Mouse (Mus musculus): Measurements from ENCODE around the gene Apof. TPM values are rescaled to one million over a fixed set of nuclear protein-coding genes. Genes with fewer than 3 reads are reported as not detected.
"Not testable (repeated sequence)": the region's sequence is repeated elsewhere in the genome, so short reads cannot be mapped to it uniquely, and the experiment has no call there.

Apof gene
- polyA plus RNA-seq, 1 experiment from 2014 or later = not detected

GRCm38 (mm10) chr10:128253677-128254255 lies 14.7 kb upstream of the Apof start, which contains the start of gene Apon:
Gene Apon (plus strand): TSS chr10:128254096.
- Histone ChIP-seq H3K4me1 (ENCODE audit: control insufficient read depth, insufficient read depth, low read length) (no peaks in the 10 kb centered on the region), H3K4me3 (ENCODE audit: low read depth, low read length) (no peak within 1 kb of the TSS), H3K36me3 (ENCODE audit: control insufficient read depth, insufficient read depth, low read length) (peaks cover 12% of the 10 kb centered on the region), H3K9me3 (ENCODE audit: control insufficient read depth, low read length) (no peaks in the 10 kb centered on the region), H3K27me3 (ENCODE audit: control insufficient read depth, insufficient read depth, low read length) (no peaks in the 10 kb centered on the region), H3K4me2 (no peak within 1 kb of the TSS), H3K9ac (ENCODE audit: low read length) (no peak within 1 kb of the TSS), H3K27ac (ENCODE audit: low read depth, low read length) (no peak within 1 kb of the TSS)
- ATAC-seq (ENCODE audit: low FRiP score) (no peak), DNase-seq (ENCODE audit: low spot score, missing footprints) (no peak)
- 88% methylated on average over 4 of the region's 4 CpGs for WGBS

- H3K4me1 ChIP-seq (ENCODE audit: control insufficient read depth, insufficient read depth, low read length) = no peaks in the 10 kb centered on the region
- no peak overlapping the region for H3K4me3 ChIP-seq (ENCODE audit: low read depth, low read length)
- H3K27ac ChIP-seq (ENCODE audit: low read depth, low read length) = no peak overlapping the region
- no peak for ATAC-seq (ENCODE audit: low FRiP score)
- H3K9me3 ChIP-seq (ENCODE audit: control insufficient read depth, low read length) = no peaks in the 10 kb centered on the region
- no peak overlapping the region for H3K4me2 ChIP-seq
- DNase-seq (ENCODE audit: low spot score, missing footprints) = no peak
- H3K27me3 ChIP-seq (ENCODE audit: control insufficient read depth, insufficient read depth, low read length) = no peaks in the 10 kb centered on the region
- no peak overlapping the region for H3K9ac ChIP-seq (ENCODE audit: low read length)
- 87% methylated on average over 8 of the region's 8 CpGs for WGBS
- peaks cover 4% of the 10 kb centered on the region for H3K36me3 ChIP-seq (ENCODE audit: control insufficient read depth, insufficient read depth, low read length)
Measured at GRCm38 (mm10) chr10:128255925-128256324, 12.5 kb upstream of the Apof start.

GRCm38 (mm10) chr10:128256328-128256727 lies 12.1 kb upstream of the Apof start:
- Histone ChIP-seq H3K9me3 (ENCODE audit: control insufficient read depth, low read length) (no peaks in the 10 kb centered on the region), H3K4me3 (ENCODE audit: low read depth, low read length) (no peak overlapping the region), H3K27ac (ENCODE audit: low read depth, low read length) (no peak overlapping the region), H3K4me2 (no peak overlapping the region), H3K4me1 (ENCODE audit: control insufficient read depth, insufficient read depth, low read length) (no peaks in the 10 kb centered on the region), H3K36me3 (ENCODE audit: control insufficient read depth, insufficient read depth, low read length) (peaks cover 4% of the 10 kb centered on the region; the same call in 1 of the 2 replicates), H3K9ac (ENCODE audit: low read length) (no peak overlapping the region), H3K27me3 (ENCODE audit: control insufficient read depth, insufficient read depth, low read length) (no peaks in the 10 kb centered on the region)
- 91% methylated on average over 8 of the region's 8 CpGs for WGBS
- DNase-seq (ENCODE audit: low spot score, missing footprints) (no peak), ATAC-seq (ENCODE audit: low FRiP score) (no peak)

GRCm38 (mm10) chr10:128258953-128259352 lies 9.5 kb upstream of the Apof start:
- Histone ChIP-seq H3K4me1 (ENCODE audit: control insufficient read depth, insufficient read depth, low read length) (no peaks in the 10 kb centered on the region), H3K27me3 (ENCODE audit: control insufficient read depth, insufficient read depth, low read length) (no peaks in the 10 kb centered on the region), H3K36me3 (ENCODE audit: control insufficient read depth, insufficient read depth, low read length) (no peaks in the 10 kb centered on the region), H3K9me3 (ENCODE audit: control insufficient read depth, low read length) (no peaks in the 10 kb centered on the region), H3K4me3 (ENCODE audit: low read depth, low read length) (no peak overlapping the region), H3K4me2 (no peak overlapping the region), H3K9ac (ENCODE audit: low read length) (no peak overlapping the region), H3K27ac (ENCODE audit: low read depth, low read length) (no peak overlapping the region)
- ATAC-seq (ENCODE audit: low FRiP score) (no peak), DNase-seq (ENCODE audit: low spot score, missing footprints) (no peak)
- 86% methylated on average over 4 of the region's 4 CpGs for WGBS

GRCm38 (mm10) chr10:128259946-128260345 lies 8.5 kb upstream of the Apof start:
- Histone ChIP-seq H3K4me2 (no peak overlapping the region), H3K9me3 (ENCODE audit: control insufficient read depth, low read length) (no peaks in the 10 kb centered on the region), H3K9ac (ENCODE audit: low read length) (no peak overlapping the region), H3K27me3 (ENCODE audit: control insufficient read depth, insufficient read depth, low read length) (no peaks in the 10 kb centered on the region), H3K36me3 (ENCODE audit: control insufficient read depth, insufficient read depth, low read length) (no peaks in the 10 kb centered on the region), H3K27ac (ENCODE audit: low read depth, low read length) (no peak overlapping the region), H3K4me3 (ENCODE audit: low read depth, low read length) (no peak overlapping the region), H3K4me1 (ENCODE audit: control insufficient read depth, insufficient read depth, low read length) (no peaks in the 10 kb centered on the region)
- WGBS = 89% methylated on average over 5 of the region's 5 CpGs
- DNase-seq (ENCODE audit: low spot score, missing footprints) (no peak), ATAC-seq (ENCODE audit: low FRiP score) (no peak)

- not testable (repeated sequence) for DNase-seq (ENCODE audit: low spot score, missing footprints); H3K4me1 ChIP-seq (ENCODE audit: control insufficient read depth, insufficient read depth, low read length); ATAC-seq (ENCODE audit: low FRiP score); H3K4me2 ChIP-seq; H3K9ac ChIP-seq (ENCODE audit: low read length); H3K36me3 ChIP-seq (ENCODE audit: control insufficient read depth, insufficient read depth, low read length); H3K9me3 ChIP-seq (ENCODE audit: control insufficient read depth, low read length); H3K4me3 ChIP-seq (ENCODE audit: low read depth, low read length); H3K27me3 ChIP-seq (ENCODE audit: control insufficient read depth, insufficient read depth, low read length); H3K27ac ChIP-seq (ENCODE audit: low read depth, low read length)
- WGBS = 90% methylated on average over 7 of the region's 7 CpGs
Measured at GRCm38 (mm10) chr10:128260376-128260775, 8.1 kb upstream of the Apof start.

- DNase-seq (ENCODE audit: low spot score, missing footprints) (no peak), ATAC-seq (ENCODE audit: low FRiP score) (no peak)
- no peaks in the 10 kb centered on the region for H3K9me3 ChIP-seq (ENCODE audit: control insufficient read depth, low read length)
- H3K4me2 ChIP-seq = no peak overlapping the region
- H3K4me1 ChIP-seq (ENCODE audit: control insufficient read depth, insufficient read depth, low read length) = no peaks in the 10 kb centered on the region
- no peaks in the 10 kb centered on the region for H3K27me3 ChIP-seq (ENCODE audit: control insufficient read depth, insufficient read depth, low read length)
- no peak overlapping the region for H3K9ac ChIP-seq (ENCODE audit: low read length)
- H3K4me3 ChIP-seq (ENCODE audit: low read depth, low read length) = no peak overlapping the region
- 84% methylated on average over 22 of the region's 22 CpGs for WGBS
- no peaks in the 10 kb centered on the region for H3K36me3 ChIP-seq (ENCODE audit: control insufficient read depth, insufficient read depth, low read length)
- H3K27ac ChIP-seq (ENCODE audit: low read depth, low read length) = no peak overlapping the region
Measured at GRCm38 (mm10) chr10:128262300-128262699, 6.2 kb upstream of the Apof start.

- no peaks in the 10 kb centered on the region for H3K36me3 ChIP-seq (ENCODE audit: control insufficient read depth, insufficient read depth, low read length)
- no peak overlapping the region for H3K4me3 ChIP-seq (ENCODE audit: low read depth, low read length)
- H3K4me2 ChIP-seq = no peak overlapping the region
- H3K4me1 ChIP-seq (ENCODE audit: control insufficient read depth, insufficient read depth, low read length) = no peaks in the 10 kb centered on the region
- H3K27ac ChIP-seq (ENCODE audit: low read depth, low read length) = no peak overlapping the region
- no peaks in the 10 kb centered on the region for H3K9me3 ChIP-seq (ENCODE audit: control insufficient read depth, low read length)
- 83% methylated on average over 6 of the region's 6 CpGs for WGBS
- no peak for ATAC-seq (ENCODE audit: low FRiP score)
- DNase-seq (ENCODE audit: low spot score, missing footprints) = no peak
- no peak overlapping the region for H3K9ac ChIP-seq (ENCODE audit: low read length)
- no peaks in the 10 kb centered on the region for H3K27me3 ChIP-seq (ENCODE audit: control insufficient read depth, insufficient read depth, low read length)
Measured at GRCm38 (mm10) chr10:128263393-128264310, 4.8 kb upstream of the Apof start.

- H3K9me3 ChIP-seq (ENCODE audit: control insufficient read depth, low read length) = no peaks in the 10 kb centered on the region
- DNase-seq (ENCODE audit: low spot score, missing footprints) (no peak), ATAC-seq (ENCODE audit: low FRiP score) (no peak)
- no peaks in the 10 kb centered on the region for H3K27me3 ChIP-seq (ENCODE audit: control insufficient read depth, insufficient read depth, low read length)
- H3K27ac ChIP-seq (ENCODE audit: low read depth, low read length) = no peak overlapping the region
- H3K4me1 ChIP-seq (ENCODE audit: control insufficient read depth, insufficient read depth, low read length) = peaks cover 3% of the 10 kb centered on the region; the same call in 1 of the 2 replicates
- no peak overlapping the region for H3K4me3 ChIP-seq (ENCODE audit: low read depth, low read length)
- 89% methylated on average over 16 of the region's 16 CpGs for WGBS
- no peak overlapping the region; the same call in 1 of the 2 replicates for H3K9ac ChIP-seq (ENCODE audit: low read length)
- no peaks in the 10 kb centered on the region for H3K36me3 ChIP-seq (ENCODE audit: control insufficient read depth, insufficient read depth, low read length)
- no peak overlapping the region for H3K4me2 ChIP-seq
Measured at GRCm38 (mm10) chr10:128269206-128269910, 887 bp downstream of the Apof start.
